Mouse (Mus musculus) MEL (cell line): ENCODE measurements around the gene Trpm1. TPM values are rescaled to one million over a fixed set of nuclear protein-coding genes. Genes with fewer than 3 reads are reported as not detected.

Source experiments
- DNase-seq: peaks from one replicate; pipeline ENCODE4 v3.0.0; 2011; ENCODE audit warnings: low read depth, low spot score
- H3K27ac ChIP-seq: 2 replicates; pipeline ENCODE4 v1.5.1; 2012; ENCODE audit warnings: low read depth, mild to moderate bottlenecking, control low read depth, low read length, moderate library complexity; ENCODE audit not compliant: control insufficient read depth
- H3K27me3 ChIP-seq, 2 experiments: fragments of 150-350 bp in 1 of 2; sonication (generic) in 1 of 2; 2 replicates each; pipeline ENCODE4 v1.6.1; 2012; ENCODE audit warnings: low read length in 2 of 2, mild to moderate bottlenecking in 2 of 2, improper control_type of control experiment in 1 of 2, moderate library complexity in 1 of 2; ENCODE audit not compliant: insufficient read depth in 2 of 2, control insufficient read depth in 1 of 2
- H3K36me3 ChIP-seq, 2 experiments: 2 replicates each; pipeline ENCODE4 v1.6.1; 2012 to 2014; ENCODE audit warnings: low read length in 2 of 2, improper control_type of control experiment in 1 of 2, inconsistent platforms in 1 of 2, mild to moderate bottlenecking in 1 of 2; ENCODE audit not compliant: insufficient read depth in 2 of 2, control insufficient read depth in 1 of 2
- H3K4me1 ChIP-seq, 2 experiments: fragments of 150-350 bp in 1 of 2; sonication (generic) in 1 of 2; 2 replicates each; pipeline ENCODE4 v1.6.1; 2012; ENCODE audit warnings: low read length in 2 of 2, improper control_type of control experiment in 1 of 2, mild to moderate bottlenecking in 1 of 2; ENCODE audit not compliant: insufficient read depth in 2 of 2, control insufficient read depth in 1 of 2
- H3K4me3 ChIP-seq, 2 experiments: fragments of 150-350 bp in 1 of 2; sonication (generic) in 1 of 2; 2 replicates each; pipeline ENCODE4 v1.5.1; 2012; ENCODE audit warnings: low read depth in 2 of 2, low read length in 2 of 2, mild to moderate bottlenecking in 2 of 2, moderate library complexity in 2 of 2, control low read depth in 1 of 2, improper control_type of control experiment in 1 of 2; ENCODE audit not compliant: control insufficient read depth in 1 of 2, insufficient read depth in 1 of 2
- H3K79me2 ChIP-seq: 2 replicates; pipeline ENCODE4 v1.6.1; 2012; ENCODE audit warnings: mild to moderate bottlenecking, low read length, moderate library complexity; ENCODE audit not compliant: control insufficient read depth, poor library complexity, insufficient read depth
- H3K9ac ChIP-seq: 2 replicates; pipeline ENCODE4 v1.6.1; 2012; ENCODE audit warnings: low read depth, mild to moderate bottlenecking, control low read depth, low read length, moderate library complexity; ENCODE audit not compliant: control insufficient read depth, poor library complexity, severe bottlenecking
- H3K9me3 ChIP-seq: fragments of 150-350 bp; sonication (generic); replicated peaks from 2 replicates; pipeline ENCODE4 v1.6.1; 2012; ENCODE audit warnings: mild to moderate bottlenecking, low read length, improper control_type of control experiment, moderate library complexity; ENCODE audit not compliant: insufficient read depth
- CHD1 ChIP-seq: IDR thresholded peaks from 2 replicates; pipeline ENCODE4 v1.6.1; 2012; ENCODE audit warnings: low read depth, mild to moderate bottlenecking, inconsistent platforms, low read length, improper control_type of control experiment
- CHD2 ChIP-seq: IDR thresholded peaks from 2 replicates; pipeline ENCODE4 v1.6.1; 2011; ENCODE audit warnings: low read length, improper control_type of control experiment
- CTCF ChIP-seq, 3 experiments: IDR thresholded peaks in 2 of 3; conservative IDR thresholded peaks in 1 of 3; 2 replicates each; pipeline ENCODE4 v1.5.1; 2011 to 2012; ENCODE audit warnings: low read length in 3 of 3, low read depth in 2 of 3, mild to moderate bottlenecking in 2 of 3, improper control_type of control experiment in 1 of 3, inconsistent platforms in 1 of 3, mixed read lengths in 1 of 3, moderate library complexity in 1 of 3; ENCODE audit not compliant: control insufficient read depth in 1 of 3, insufficient read depth in 1 of 3, poor library complexity in 1 of 3, severe bottlenecking in 1 of 3
- E2F4 ChIP-seq: IDR thresholded peaks from 2 replicates; pipeline ENCODE4 v1.6.1; 2011; ENCODE audit warnings: low read depth, low read length, improper control_type of control experiment, borderline replicate concordance
- GABPA ChIP-seq: IDR thresholded peaks from 2 replicates; pipeline ENCODE4 v1.6.1; 2012; ENCODE audit warnings: low read depth, mild to moderate bottlenecking, inconsistent platforms, low read length, improper control_type of control experiment, moderate library complexity
- HCFC1 ChIP-seq: IDR thresholded peaks from 2 replicates; pipeline ENCODE4 v1.6.1; 2012; ENCODE audit warnings: low read depth, mild to moderate bottlenecking, inconsistent platforms, low read length, improper control_type of control experiment, moderate library complexity
- JUND ChIP-seq: IDR thresholded peaks from 2 replicates; pipeline ENCODE4 v1.6.1; 2011; ENCODE audit warnings: low read depth, mild to moderate bottlenecking, improper control_type of control experiment, low read length
- KAT2A ChIP-seq: conservative IDR thresholded peaks from 2 replicates; pipeline ENCODE4 v1.6.1; 2012; ENCODE audit warnings: low read depth, low read length, improper control_type of control experiment, inconsistent platforms
- MAFK ChIP-seq: IDR thresholded peaks from 2 replicates; pipeline ENCODE4 v1.6.1; 2011; ENCODE audit warnings: low read depth, mild to moderate bottlenecking, low read length, improper control_type of control experiment, borderline replicate concordance
- MAX ChIP-seq: IDR thresholded peaks from 2 replicates; pipeline ENCODE4 v1.6.1; 2011; ENCODE audit warnings: low read length, improper control_type of control experiment
- MAZ ChIP-seq: IDR thresholded peaks from 2 replicates; pipeline ENCODE4 v1.6.1; 2012; ENCODE audit warnings: low read depth, mild to moderate bottlenecking, inconsistent platforms, low read length, improper control_type of control experiment
- MEF2A ChIP-seq: IDR thresholded peaks from 2 replicates; pipeline ENCODE4 v1.6.1; 2014; ENCODE audit warnings: low read depth, mild to moderate bottlenecking, inconsistent platforms, low read length, improper control_type of control experiment; ENCODE audit not compliant: poor library complexity, insufficient replicate concordance, severe bottlenecking; ENCODE audit errors: extremely low read depth
- MXI1 ChIP-seq: IDR thresholded peaks from 2 replicates; pipeline ENCODE4 v1.6.1; 2011; ENCODE audit warnings: mild to moderate bottlenecking, low read depth, low read length, improper control_type of control experiment
- MYB ChIP-seq: IDR thresholded peaks from 2 replicates; pipeline ENCODE4 v1.6.1; 2011; ENCODE audit warnings: mild to moderate bottlenecking, low read depth, low read length, improper control_type of control experiment
- NELFE ChIP-seq: IDR thresholded peaks from 2 replicates; pipeline ENCODE4 v1.6.1; 2011; ENCODE audit warnings: low read depth, low read length, improper control_type of control experiment
- POLR2A ChIP-seq, 2 experiments: IDR thresholded peaks; 2 replicates each; pipeline ENCODE4 v1.6.1; 2011 to 2012; ENCODE audit warnings: low read length in 2 of 2, mild to moderate bottlenecking in 2 of 2, control low read depth in 1 of 2, improper control_type of control experiment in 1 of 2, low read depth in 1 of 2, moderate library complexity in 1 of 2; ENCODE audit not compliant: control insufficient read depth in 1 of 2, insufficient read depth in 1 of 2, poor library complexity in 1 of 2
- POLR2AphosphoS2 ChIP-seq: IDR thresholded peaks from 2 replicates; pipeline ENCODE4 v1.6.1; 2011; ENCODE audit warnings: low read length, improper control_type of control experiment
- POLR2AphosphoS5 ChIP-seq: IDR thresholded peaks from 2 replicates; pipeline ENCODE4 v1.6.1; 2012; ENCODE audit warnings: low read depth, borderline replicate concordance, mild to moderate bottlenecking, inconsistent platforms, low read length, moderate library complexity, mixed read lengths
- RCOR1 ChIP-seq: IDR thresholded peaks from 2 replicates; pipeline ENCODE4 v1.6.1; 2012; ENCODE audit warnings: low read depth, mild to moderate bottlenecking, inconsistent platforms, low read length, improper control_type of control experiment
- SIN3A ChIP-seq: IDR thresholded peaks from 2 replicates; pipeline ENCODE4 v1.6.1; 2012; ENCODE audit warnings: low read length, improper control_type of control experiment, inconsistent platforms
- SMC3 ChIP-seq: IDR thresholded peaks from 2 replicates; pipeline ENCODE4 v1.6.1; 2011; ENCODE audit warnings: low read depth, low read length, improper control_type of control experiment
- TAL1 ChIP-seq: IDR thresholded peaks from 2 replicates; pipeline ENCODE4 v1.6.1; 2012; ENCODE audit warnings: mild to moderate bottlenecking, inconsistent platforms, low read length, moderate library complexity, mixed read lengths
- TBP ChIP-seq: IDR thresholded peaks from 2 replicates; pipeline ENCODE4 v1.8.0; 2011; ENCODE audit warnings: low read depth, low read length, improper control_type of control experiment
- TCF12 ChIP-seq: IDR thresholded peaks from 2 replicates; pipeline ENCODE4 v1.6.1; 2014; ENCODE audit warnings: low read depth, mild to moderate bottlenecking, inconsistent platforms, low read length, improper control_type of control experiment, moderate library complexity
- UBTF ChIP-seq: IDR thresholded peaks from 2 replicates; pipeline ENCODE4 v1.6.1; 2012; ENCODE audit warnings: low read depth, mild to moderate bottlenecking, inconsistent platforms, low read length, improper control_type of control experiment, moderate library complexity, borderline replicate concordance; ENCODE audit not compliant: insufficient read depth
- USF1 ChIP-seq: IDR thresholded peaks from 2 replicates; pipeline ENCODE4 v1.6.1; 2014; ENCODE audit warnings: low read depth, mild to moderate bottlenecking, inconsistent platforms, low read length, improper control_type of control experiment, moderate library complexity
- USF2 ChIP-seq, 2 experiments: IDR thresholded peaks; 2 replicates each; pipeline ENCODE4 v1.6.1; 2011 to 2012; ENCODE audit warnings: improper control_type of control experiment in 2 of 2, low read length in 2 of 2, borderline replicate concordance in 1 of 2, inconsistent platforms in 1 of 2, low read depth in 1 of 2, mild to moderate bottlenecking in 1 of 2; ENCODE audit not compliant: insufficient read depth in 1 of 2
- ZC3H11A ChIP-seq: IDR thresholded peaks from 2 replicates; pipeline ENCODE4 v1.6.1; 2012; ENCODE audit warnings: low read depth, mild to moderate bottlenecking, inconsistent platforms, low read length, improper control_type of control experiment
- ZKSCAN1 ChIP-seq: IDR thresholded peaks from 2 replicates; pipeline ENCODE4 v1.6.1; 2012; ENCODE audit warnings: low read depth, mild to moderate bottlenecking, inconsistent platforms, low read length, improper control_type of control experiment, moderate library complexity
- polyA plus RNA-seq, 2 experiments: library from polyadenylated mRNA; stranded (reverse) in 1 of 2; unstranded in 1 of 2; fragments of >175 nt in 1 of 2; fragments of >200 nt in 1 of 2; gene quantifications; 2 replicates each; pipeline versions ENCODE4 v1.2.1 to v1.2.4; 2012; ENCODE audit warnings: low replicate concordance in 2 of 2, low read depth in 1 of 2; ENCODE audit not compliant: insufficient read length in 2 of 2, insufficient read depth in 1 of 2, missing spikeins in 1 of 2
- total RNA-seq: library from RNA; depleted of rRNA; stranded (reverse); fragments of 300-350 nt; gene quantifications from 2 replicates; pipeline ENCODE4 v1.2.3, GENCODE M21; 2012

Gene Trpm1
- total and polyA plus RNA-seq, 3 experiments: not detected

DNA sequence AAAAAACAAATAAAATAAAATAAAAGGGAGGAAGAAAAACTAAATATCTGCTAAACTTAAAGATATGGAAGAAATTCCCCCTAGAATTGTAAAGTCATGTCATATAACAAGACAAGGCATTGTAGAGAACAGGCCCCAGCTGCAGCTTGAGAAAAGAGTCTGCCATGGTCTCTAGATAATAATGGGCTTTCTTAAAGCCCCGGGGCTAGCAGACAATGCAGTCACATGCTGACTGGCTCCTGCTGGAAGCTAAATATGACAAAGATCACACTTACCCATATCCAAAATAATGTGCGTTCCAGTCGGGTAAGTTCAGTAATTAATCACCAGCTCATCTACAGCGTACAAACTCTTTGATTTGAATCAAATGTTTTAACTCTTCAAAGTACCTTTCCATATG is 93.1 kb downstream of the Trpm1 start:
- Histone ChIP-seq H3K27me3 (peaks cover 0 to 3% of the 10 kb centered on the region in 2 experiments; a peak in 1 of 4 replicates), H3K4me3 (no peak overlapping the region), H3K9me3 (no peaks in the 10 kb centered on the region), H3K79me2 (no peaks in the 10 kb centered on the region), H3K36me3 (no peaks in the 10 kb centered on the region), H3K9ac (no peak overlapping the region), H3K27ac (no peak overlapping the region), H3K4me1 (no peaks in the 10 kb centered on the region)
- TF ChIP-seq MAFK (no peak), ZKSCAN1 (no peak), USF2 (IDR thresholded peaks at IDR 0.05; ENCODE audit: borderline replicate concordance in 1 of 2, insufficient read depth in 1 of 2, low read depth in 1 of 2, low read length in 2 of 2) (no peak), UBTF (no peak), KAT2A (no peak), POLR2AphosphoS5 (no peak), GABPA (no peak), TBP (no peak), TAL1 (no peak), MEF2A (no peak), NELFE (no peak), MXI1 (no peak), RCOR1 (no peak), JUND (no peak), MYB (no peak), CHD2 (no peak), HCFC1 (no peak)
- DNase-seq: no peak

GRCm38 (mm10) chr7:64248352-64248751 is 94.7 kb downstream of the Trpm1 start:
- no peaks in the 10 kb centered on the region for H3K4me1 ChIP-seq
- H3K27ac ChIP-seq: no peak overlapping the region
- no peak overlapping the region for H3K4me3 ChIP-seq
- H3K36me3 ChIP-seq: no peaks in the 10 kb centered on the region
- no peaks in the 10 kb centered on the region for H3K9me3 ChIP-seq
- no peak for DNase-seq
- peaks cover 0 to 3% of the 10 kb centered on the region in 2 experiments; a peak in 1 of 4 replicates for H3K27me3 ChIP-seq
- H3K9ac ChIP-seq: no peak overlapping the region
- H3K79me2 ChIP-seq: no peaks in the 10 kb centered on the region
- no peak for TF ChIP-seq TAL1
- no peak for TF ChIP-seq SMC3
- no peak for TF ChIP-seq POLR2AphosphoS2
- no peak for TF ChIP-seq SIN3A
- TF ChIP-seq USF1: no peak
- TF ChIP-seq TCF12: no peak
- TF ChIP-seq ZC3H11A: no peak
- TF ChIP-seq MYB: no peak
- TF ChIP-seq USF2 (IDR thresholded peaks at IDR 0.05; ENCODE audit: borderline replicate concordance in 1 of 2, insufficient read depth in 1 of 2, low read depth in 1 of 2, low read length in 2 of 2): no peak
- no peak for TF ChIP-seq CTCF (IDR thresholded peaks at IDR 0.05 in 2 of 3, conservative IDR thresholded peaks at IDR 0.05 in 1 of 3; ENCODE audit: control insufficient read depth in 1 of 3, insufficient read depth in 1 of 3, low read depth in 2 of 3, low read length in 3 of 3, poor library complexity in 1 of 3, severe bottlenecking in 1 of 3)
- TF ChIP-seq ZKSCAN1: no peak
- TF ChIP-seq MAX: no peak
- no peak for TF ChIP-seq HCFC1
- TF ChIP-seq MAZ: no peak
- TF ChIP-seq POLR2A (IDR thresholded peaks at IDR 0.05; ENCODE audit: control insufficient read depth in 1 of 2, insufficient read depth in 1 of 2, low read depth in 1 of 2, low read length in 2 of 2, poor library complexity in 1 of 2): no peak
- no peak for TF ChIP-seq GABPA
- TF ChIP-seq CHD2: no peak
- no peak for TF ChIP-seq CHD1
- no peak for TF ChIP-seq E2F4
